Mouse (Mus musculus) adrenal gland, postnatal 4 days (tissue): Measurements from ENCODE around the gene Ano2. TPM values are rescaled to one million over a fixed set of nuclear protein-coding genes. Genes with fewer than 3 reads are reported as not detected.

Source experiments
- DNase-seq, 2 experiments: peaks; one replicate each; pipeline ENCODE4 v3.0.0; 2021 to 2022; ENCODE audit warnings: low spot score in 2 of 2, mixed read lengths in 2 of 2
- total RNA-seq, 2 experiments: library from RNA; stranded (reverse); gene quantifications; 2 replicates each; pipeline ENCODE4 v1.2.3; 2021

Ano2 gene
- total RNA-seq, 2 experiments from 2014 or later: 0.81 TPM; not detected in 1

DNA sequence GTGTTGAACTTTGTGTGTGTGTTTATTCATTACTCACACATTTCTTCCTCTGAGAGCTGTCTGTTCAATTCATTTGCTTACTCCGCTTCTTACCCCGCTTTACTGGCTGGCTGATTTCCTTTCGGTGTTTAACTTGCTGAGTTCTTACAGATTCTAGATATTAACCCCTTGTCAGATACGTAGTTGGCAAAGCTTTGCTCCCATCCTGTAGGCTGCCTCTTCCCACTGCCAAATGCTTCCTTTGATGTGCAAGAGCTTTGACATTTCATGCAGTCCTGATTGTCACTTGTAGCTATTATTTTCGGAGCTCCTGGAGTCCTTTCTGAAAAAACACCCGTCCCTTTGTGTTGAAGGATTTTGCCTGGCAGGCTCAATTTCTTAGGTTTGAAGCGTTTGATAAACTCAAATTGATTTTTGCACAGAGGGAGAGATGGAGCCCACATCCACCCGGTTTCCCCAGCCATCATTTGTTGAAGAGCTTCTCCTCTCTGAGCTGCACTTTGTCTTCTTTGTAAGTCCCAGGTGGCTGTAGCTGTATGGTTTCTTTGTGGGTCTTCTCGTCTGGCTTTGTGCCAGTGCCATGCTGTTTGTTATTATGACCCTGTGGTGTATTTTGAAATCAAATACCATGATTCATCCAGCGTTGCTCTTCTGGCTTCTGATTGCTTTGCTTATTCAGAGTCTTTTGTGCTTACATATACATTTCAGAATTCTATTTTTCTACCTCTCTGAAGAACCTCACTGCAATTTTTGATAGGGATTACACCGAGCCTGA is 47.5 kb downstream of the Ano2 start:
- no peak for DNase-seq

DNA sequence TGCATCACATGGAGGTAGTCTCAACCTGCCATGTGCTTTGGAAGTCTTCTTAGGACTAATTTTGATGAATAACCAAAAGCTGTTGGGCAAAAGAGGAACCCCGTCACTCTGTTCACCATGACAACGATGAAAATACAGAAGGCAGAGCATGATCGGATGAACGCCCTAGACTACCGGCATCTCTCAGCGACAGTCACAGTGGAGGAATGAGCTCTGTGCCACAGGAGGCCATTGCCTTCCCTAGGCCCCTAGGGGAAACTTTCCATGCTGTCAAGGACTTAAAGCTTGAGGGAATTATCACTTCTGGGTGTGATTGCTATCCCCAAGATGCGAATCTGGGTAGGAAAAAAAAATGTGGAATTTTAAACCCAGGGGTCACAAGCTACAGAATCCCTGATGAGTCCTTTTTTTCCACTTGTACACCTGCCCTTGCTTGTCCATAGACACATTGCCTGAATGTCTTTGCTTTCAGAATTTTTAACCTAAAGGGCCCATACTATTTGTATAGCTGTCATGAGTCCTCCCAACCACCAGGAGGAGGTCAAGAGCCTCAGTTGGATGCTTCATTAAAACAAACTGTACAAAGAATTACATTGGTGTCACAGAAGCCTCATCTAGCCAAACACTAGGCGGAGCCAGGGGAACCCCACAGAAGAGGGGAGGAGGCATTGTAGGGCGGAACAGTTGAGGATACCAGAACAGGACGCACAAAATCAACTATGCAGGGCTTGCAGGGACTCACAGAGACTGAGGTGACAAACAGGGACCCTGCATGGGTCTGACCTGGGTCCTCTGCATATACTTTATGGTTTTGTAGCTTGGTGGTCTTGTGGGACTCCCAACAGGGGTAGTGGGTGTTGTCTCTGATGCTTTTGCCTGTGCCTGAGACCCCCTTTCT is 53.2 kb downstream of the Ano2 start:
- no peak for DNase-seq

DNA sequence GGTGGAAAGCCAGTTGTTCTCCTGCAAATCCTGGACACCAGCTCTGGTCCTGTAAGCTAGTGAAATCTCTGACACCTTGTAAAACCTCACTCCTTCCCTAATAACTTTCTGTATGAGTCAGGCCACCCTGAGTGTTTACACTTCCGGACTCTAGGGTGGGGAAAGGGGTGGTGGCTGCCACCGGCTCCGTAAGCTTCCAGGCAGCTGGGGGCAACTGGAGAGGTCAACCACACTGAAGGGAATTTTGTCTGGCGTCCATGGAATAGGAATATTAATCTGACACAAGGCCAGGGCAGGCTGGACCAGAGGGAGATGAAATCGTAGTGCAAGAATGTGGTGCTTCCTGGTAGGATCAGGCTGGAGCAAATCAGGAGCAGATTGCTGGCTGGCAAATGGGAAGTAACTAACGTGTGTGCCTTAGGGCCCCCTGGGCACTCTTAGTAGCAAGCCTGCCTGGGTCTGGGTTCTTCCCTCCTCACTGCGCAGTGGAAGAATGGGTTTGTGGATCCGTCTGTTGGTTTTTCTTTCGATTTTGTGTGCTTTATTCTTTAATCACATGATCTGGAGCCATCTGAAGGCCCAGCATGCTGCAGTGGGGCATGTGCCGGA is 57.2 kb downstream of the Ano2 start:
- DNase-seq: no peak

GRCm38 (mm10) chr6:125748646-125749045 is 58.4 kb downstream of the Ano2 start:
- DNase-seq: no peak

GRCm38 (mm10) chr6:125762851-125763519 is 72.8 kb downstream of the Ano2 start:
- DNase-seq: no peak

GRCm38 (mm10) chr6:125773256-125773655 is 83.0 kb downstream of the Ano2 start:
- no peak for DNase-seq

- no peak for DNase-seq
Measured at GRCm38 (mm10) chr6:125776291-125776690, 86.1 kb downstream of the Ano2 start.

- no peak for DNase-seq
Measured at GRCm38 (mm10) chr6:125802954-125803353, 112.7 kb downstream of the Ano2 start.

DNA sequence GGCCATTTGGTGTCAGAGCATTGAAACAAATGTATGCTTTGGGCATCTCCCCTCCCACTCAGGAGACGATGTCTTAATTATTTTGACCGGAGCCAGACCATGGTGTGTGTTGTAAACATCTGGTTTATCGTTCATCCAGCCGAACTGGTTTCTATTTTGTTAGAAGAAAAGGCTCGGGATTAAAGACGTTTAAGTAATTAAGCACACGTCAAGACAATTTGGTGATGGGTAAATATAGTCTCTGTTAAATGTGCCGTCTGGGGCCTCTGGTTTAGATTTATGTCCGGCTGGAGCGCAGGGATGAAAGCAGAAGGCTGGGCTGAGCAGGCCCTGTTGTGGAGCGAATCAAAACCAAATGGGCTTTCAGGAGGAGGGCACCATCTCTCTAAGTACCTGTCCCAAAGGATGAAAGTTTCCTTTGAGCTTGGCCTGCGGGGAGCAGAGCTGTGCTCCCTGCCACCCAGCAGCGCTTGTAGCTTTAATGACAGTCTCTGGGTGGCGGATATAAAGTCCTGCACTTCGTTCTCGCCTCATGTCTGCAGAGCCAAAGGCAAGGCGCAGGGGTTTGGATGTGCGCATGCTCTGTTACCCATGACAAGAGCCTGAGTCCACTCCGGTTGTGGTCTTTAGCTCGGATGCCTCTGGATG is 113.3 kb downstream of the Ano2 start:
- DNase-seq: no peak

- no peak for DNase-seq
Measured at GRCm38 (mm10) chr6:125808996-125809649, 118.9 kb downstream of the Ano2 start.

- DNase-seq: no peak
Measured at GRCm38 (mm10) chr6:125811395-125811794, 121.2 kb downstream of the Ano2 start.

DNA sequence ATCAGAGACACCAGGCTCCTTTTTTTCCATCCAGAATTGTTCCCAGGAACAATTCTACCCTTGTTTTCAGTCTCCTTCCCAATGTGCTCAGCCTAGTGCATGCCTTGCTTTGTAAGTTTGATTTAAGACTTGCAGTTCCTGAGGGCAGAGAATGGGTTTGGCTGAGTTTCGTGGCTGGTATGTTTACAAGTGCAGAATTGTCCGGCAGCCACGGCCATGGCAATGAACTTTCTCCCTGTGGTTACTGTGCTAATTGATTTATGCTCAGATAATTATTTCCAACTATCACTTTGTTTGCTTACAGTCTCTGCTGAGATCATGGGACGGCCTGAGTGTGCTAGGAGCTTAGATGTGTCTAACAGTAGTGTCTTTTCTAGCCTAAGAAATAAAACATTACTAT is 147.9 kb downstream of the Ano2 start:
- no peak for DNase-seq

GRCm38 (mm10) chr6:125841284-125841683 is 151.1 kb downstream of the Ano2 start:
- no peak for DNase-seq

GRCm38 (mm10) chr6:125851196-125851595 is 161.0 kb downstream of the Ano2 start:
- DNase-seq: no peak

DNA sequence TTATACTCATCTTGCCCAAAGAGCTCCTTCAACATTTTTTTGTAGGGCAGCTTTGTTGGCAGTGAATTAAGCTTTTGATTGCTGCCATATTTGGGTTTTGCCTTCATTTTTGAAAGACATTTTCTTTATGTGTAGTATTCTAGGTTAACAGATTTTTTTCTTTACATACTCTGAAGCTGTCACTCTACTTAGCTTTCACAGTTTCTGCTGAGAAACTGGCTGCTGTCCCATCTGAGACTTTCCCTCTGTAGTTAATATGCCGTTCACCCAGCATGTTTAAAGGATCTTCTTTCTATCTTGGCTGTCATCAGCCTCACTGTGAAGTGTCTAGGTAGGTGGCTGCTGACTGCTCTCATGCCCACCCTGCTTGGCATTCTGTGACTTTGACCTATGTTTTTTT is 168.1 kb downstream of the Ano2 start:
- no peak for DNase-seq

- no peak for DNase-seq
Measured at GRCm38 (mm10) chr6:125868516-125868915, 178.3 kb downstream of the Ano2 start.

- no peak for DNase-seq
Measured at GRCm38 (mm10) chr6:125871482-125871881, 181.3 kb downstream of the Ano2 start.

DNA sequence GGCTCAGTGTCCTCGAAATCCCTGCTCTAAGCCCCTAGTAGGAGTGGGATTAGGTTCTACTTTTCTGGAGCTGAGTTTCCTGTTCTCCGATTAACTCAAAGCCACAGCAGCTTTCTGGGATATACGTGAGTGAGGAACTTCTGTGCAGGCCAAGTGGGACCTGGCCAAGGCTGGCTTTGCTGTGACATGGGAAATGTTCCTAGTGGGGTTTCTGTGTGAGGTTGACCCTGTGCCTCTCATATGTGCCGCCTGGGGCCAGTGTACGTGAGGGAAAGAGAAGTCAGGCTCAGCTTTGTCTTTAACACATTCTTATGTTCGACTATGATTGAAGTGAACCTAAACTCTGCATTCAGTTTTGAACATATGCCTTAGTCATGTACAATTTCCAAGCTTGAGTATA is 184.5 kb downstream of the Ano2 start:
- no peak for DNase-seq

GRCm38 (mm10) chr6:125876884-125877283 is 186.7 kb downstream of the Ano2 start:
- no peak for DNase-seq

- DNase-seq: no peak
Measured at GRCm38 (mm10) chr6:125878671-125879070, 188.5 kb downstream of the Ano2 start.
